Mouse (Mus musculus): Measurements from ENCODE around the gene Tnfrsf26. TPM values are rescaled to one million over a fixed set of nuclear protein-coding genes. Genes with fewer than 3 reads are reported as not detected.

The Tnfrsf26 gene
- polyA plus RNA-seq, 1 experiment from 2014 or later, result 0.16 TPM

- 49% methylated on average over 2 of the region's 2 CpGs for WGBS (ENCODE audit: insufficient replicate concordance)
- ATAC-seq (replicated peaks; ENCODE audit: insufficient number of reproducible peaks, low FRiP score, low TSS enrichment), result no peak
- no peaks in the 10 kb centered on the region for H3K4me1 ChIP-seq (ENCODE audit: control insufficient read depth, insufficient read depth, low read length)
- no peaks in the 10 kb centered on the region for H3K36me3 ChIP-seq (ENCODE audit: control insufficient read depth, insufficient read depth, low read length)
- H3K9ac ChIP-seq (ENCODE audit: low read depth, low read length), result no peak overlapping the region
- H3K27ac ChIP-seq (ENCODE audit: low read depth, low read length), result no peak overlapping the region
- no peaks in the 10 kb centered on the region for H3K27me3 ChIP-seq (ENCODE audit: control insufficient read depth, insufficient read depth, low read length)
- no peak overlapping the region for H3K4me3 ChIP-seq (ENCODE audit: low read depth, low read length)
- no peak overlapping the region for H3K4me2 ChIP-seq
- no peaks in the 10 kb centered on the region for H3K9me3 ChIP-seq (replicated peaks; ENCODE audit: control insufficient read depth, low read length)
Measured at GRCm38 (mm10) chr7:143631503-143631902, 3.0 kb upstream of the Tnfrsf26 start.

DNA sequence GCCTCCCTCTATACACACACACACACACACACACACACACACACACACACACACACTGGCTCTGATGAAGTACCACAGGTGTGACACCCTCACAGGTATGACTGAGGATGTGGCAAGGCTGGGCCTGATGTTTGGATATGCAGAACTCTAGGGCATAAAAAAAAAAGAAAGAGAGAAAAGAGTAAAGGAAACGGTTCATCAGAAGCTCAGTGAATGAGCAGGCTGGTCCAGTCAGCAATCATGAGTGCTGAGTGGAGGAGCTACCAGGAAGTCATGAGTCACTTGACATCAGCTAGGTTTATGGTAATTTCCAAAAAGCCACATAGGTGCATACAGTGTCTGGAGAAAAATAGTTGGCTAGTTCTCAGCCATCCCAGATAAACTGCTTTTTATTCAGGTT lies 979 bp upstream of the Tnfrsf26 start:
- H3K4me1 ChIP-seq (ENCODE audit: control insufficient read depth, insufficient read depth, low read length), result no peaks in the 10 kb centered on the region
- H3K27ac ChIP-seq (ENCODE audit: low read depth, low read length), result no peak overlapping the region
- 50% methylated on average over 1 of the region's 1 CpGs for WGBS (ENCODE audit: insufficient replicate concordance)
- H3K9ac ChIP-seq (ENCODE audit: low read depth, low read length), result no peak overlapping the region
- ATAC-seq (replicated peaks; ENCODE audit: insufficient number of reproducible peaks, low FRiP score, low TSS enrichment), result no peak
- no peak overlapping the region for H3K4me3 ChIP-seq (ENCODE audit: low read depth, low read length)
- no peaks in the 10 kb centered on the region for H3K27me3 ChIP-seq (ENCODE audit: control insufficient read depth, insufficient read depth, low read length)
- H3K36me3 ChIP-seq (ENCODE audit: control insufficient read depth, insufficient read depth, low read length), result no peaks in the 10 kb centered on the region
- no peaks in the 10 kb centered on the region for H3K9me3 ChIP-seq (replicated peaks; ENCODE audit: control insufficient read depth, low read length)
- H3K4me2 ChIP-seq, result no peak overlapping the region

DNA sequence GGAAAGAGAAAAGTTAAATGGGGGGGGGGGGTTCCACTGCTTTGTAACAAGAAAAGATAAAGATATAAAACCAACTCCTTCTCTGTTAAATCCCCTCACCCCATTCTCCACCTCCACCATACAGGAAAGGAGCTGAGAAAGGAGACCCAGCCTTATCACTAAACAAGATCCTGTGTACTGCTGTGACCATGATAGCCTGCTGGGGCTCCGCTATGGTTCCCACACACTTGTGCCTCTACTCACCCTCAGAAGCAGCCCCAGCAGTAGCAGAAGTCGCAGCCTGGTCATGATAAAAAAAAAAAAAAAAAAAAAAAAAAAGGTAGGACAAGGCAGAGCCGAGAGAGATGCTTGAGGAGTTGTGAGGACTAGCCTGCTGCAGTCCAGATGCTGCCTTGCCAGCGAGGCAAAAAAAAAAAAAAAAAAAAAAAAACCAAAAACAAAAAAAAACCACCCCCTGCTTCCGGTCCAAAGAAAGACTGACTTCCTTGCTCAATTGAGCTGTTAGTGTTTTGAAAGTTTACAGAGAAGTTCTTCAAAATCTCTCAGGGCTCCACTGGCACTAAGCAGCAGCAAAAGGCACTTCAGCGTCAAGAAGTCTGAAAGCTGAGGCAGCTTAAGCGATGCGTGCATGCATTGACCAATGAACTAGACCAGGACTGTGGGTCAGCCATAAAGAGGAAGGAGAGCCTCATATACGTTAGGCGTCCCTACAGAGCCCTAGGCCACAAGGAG lies 801 bp downstream of the Tnfrsf26 start:
- Histone ChIP-seq H3K4me3 (ENCODE audit: low read depth, low read length) (no peak overlapping the region), H3K9me3 (replicated peaks; ENCODE audit: control insufficient read depth, low read length) (no peaks in the 10 kb centered on the region), H3K9ac (ENCODE audit: low read depth, low read length) (no peak overlapping the region), H3K4me2 (no peak overlapping the region), H3K4me1 (ENCODE audit: control insufficient read depth, insufficient read depth, low read length) (no peaks in the 10 kb centered on the region), H3K36me3 (ENCODE audit: control insufficient read depth, insufficient read depth, low read length) (no peaks in the 10 kb centered on the region), H3K27me3 (ENCODE audit: control insufficient read depth, insufficient read depth, low read length) (no peaks in the 10 kb centered on the region), H3K27ac (ENCODE audit: low read depth, low read length) (no peak overlapping the region)
- WGBS (ENCODE audit: insufficient replicate concordance), result 42% methylated on average over 10 of the region's 10 CpGs
- ATAC-seq (replicated peaks; ENCODE audit: insufficient number of reproducible peaks, low FRiP score, low TSS enrichment), result no peak

DNA sequence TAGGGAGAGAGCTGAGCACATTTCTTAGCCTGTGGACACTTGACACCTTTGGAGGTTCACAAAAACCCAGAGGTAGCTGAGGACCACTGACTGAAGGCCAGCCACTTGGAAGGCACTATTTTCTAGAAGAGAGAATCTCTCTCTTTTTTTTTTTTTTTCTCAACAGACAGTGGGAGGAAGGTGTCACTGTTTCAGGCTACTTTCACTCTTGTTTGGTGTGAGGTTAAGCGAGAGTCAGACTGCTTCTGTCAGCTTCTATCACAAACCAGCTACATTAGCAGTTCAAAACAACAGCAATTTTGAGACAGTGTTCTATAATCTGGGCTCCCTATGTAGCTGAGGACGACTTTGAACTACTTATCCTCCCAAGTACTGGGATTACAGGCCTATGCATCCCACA lies 2.3 kb downstream of the Tnfrsf26 start:
- Histone ChIP-seq H3K27me3 (ENCODE audit: control insufficient read depth, insufficient read depth, low read length) (no peaks in the 10 kb centered on the region), H3K9me3 (replicated peaks; ENCODE audit: control insufficient read depth, low read length) (no peaks in the 10 kb centered on the region), H3K4me1 (ENCODE audit: control insufficient read depth, insufficient read depth, low read length) (no peaks in the 10 kb centered on the region), H3K36me3 (ENCODE audit: control insufficient read depth, insufficient read depth, low read length) (no peaks in the 10 kb centered on the region), H3K4me2 (no peak overlapping the region), H3K4me3 (ENCODE audit: low read depth, low read length) (no peak overlapping the region), H3K9ac (ENCODE audit: low read depth, low read length) (no peak overlapping the region), H3K27ac (ENCODE audit: low read depth, low read length) (no peak overlapping the region)
- 58% methylated on average over 2 of the region's 2 CpGs for WGBS (ENCODE audit: insufficient replicate concordance)
- no peak for ATAC-seq (replicated peaks; ENCODE audit: insufficient number of reproducible peaks, low FRiP score, low TSS enrichment)

DNA sequence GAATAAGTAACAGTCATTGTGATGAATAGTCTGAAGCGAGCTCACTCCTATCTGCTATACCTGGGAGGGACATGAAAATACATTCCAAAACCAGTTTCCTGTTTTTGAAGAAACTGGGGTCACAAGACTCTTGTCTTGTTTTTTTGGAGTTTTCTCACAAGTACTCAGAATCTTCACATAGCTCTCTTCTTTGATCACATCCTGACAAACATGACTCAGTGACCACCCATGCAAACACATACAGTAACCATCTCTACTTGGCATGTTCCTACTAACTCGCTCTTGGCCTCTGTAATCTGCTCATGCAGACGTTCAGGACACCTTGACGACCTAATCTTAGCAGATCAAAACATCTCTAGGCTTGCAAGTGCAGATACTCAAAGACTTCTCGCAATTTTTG lies 3.4 kb downstream of the Tnfrsf26 start:
- Histone ChIP-seq H3K27me3 (ENCODE audit: control insufficient read depth, insufficient read depth, low read length) (no peaks in the 10 kb centered on the region), H3K4me2 (no peak overlapping the region), H3K9me3 (replicated peaks; ENCODE audit: control insufficient read depth, low read length) (no peaks in the 10 kb centered on the region), H3K27ac (ENCODE audit: low read depth, low read length) (no peak overlapping the region), H3K4me1 (ENCODE audit: control insufficient read depth, insufficient read depth, low read length) (no peaks in the 10 kb centered on the region), H3K9ac (ENCODE audit: low read depth, low read length) (no peak overlapping the region), H3K4me3 (ENCODE audit: low read depth, low read length) (no peak overlapping the region), H3K36me3 (ENCODE audit: control insufficient read depth, insufficient read depth, low read length) (no peaks in the 10 kb centered on the region)
- ATAC-seq (replicated peaks; ENCODE audit: insufficient number of reproducible peaks, low FRiP score, low TSS enrichment), result no peak
- 50% methylated on average over 5 of the region's 5 CpGs for WGBS (ENCODE audit: insufficient replicate concordance)

GRCm38 (mm10) chr7:143624561-143624960 lies 4.0 kb downstream of the Tnfrsf26 start:
- ATAC-seq (replicated peaks; ENCODE audit: insufficient number of reproducible peaks, low FRiP score, low TSS enrichment), result no peak
- Histone ChIP-seq H3K27me3 (ENCODE audit: control insufficient read depth, insufficient read depth, low read length) (no peaks in the 10 kb centered on the region), H3K27ac (ENCODE audit: low read depth, low read length) (no peak overlapping the region), H3K9ac (ENCODE audit: low read depth, low read length) (no peak overlapping the region), H3K4me3 (ENCODE audit: low read depth, low read length) (no peak overlapping the region), H3K9me3 (replicated peaks; ENCODE audit: control insufficient read depth, low read length) (no peaks in the 10 kb centered on the region), H3K36me3 (ENCODE audit: control insufficient read depth, insufficient read depth, low read length) (no peaks in the 10 kb centered on the region), H3K4me1 (ENCODE audit: control insufficient read depth, insufficient read depth, low read length) (no peaks in the 10 kb centered on the region), H3K4me2 (no peak overlapping the region)
- WGBS (ENCODE audit: insufficient replicate concordance), result 67% methylated on average over 3 of the region's 3 CpGs

GRCm38 (mm10) chr7:143620951-143621350 lies 7.6 kb downstream of the Tnfrsf26 start:
- H3K27me3 ChIP-seq (ENCODE audit: control insufficient read depth, insufficient read depth, low read length), result no peaks in the 10 kb centered on the region
- no peak for ATAC-seq (replicated peaks; ENCODE audit: insufficient number of reproducible peaks, low FRiP score, low TSS enrichment)
- no peak overlapping the region for H3K27ac ChIP-seq (ENCODE audit: low read depth, low read length)
- H3K4me1 ChIP-seq (ENCODE audit: control insufficient read depth, insufficient read depth, low read length), result no peaks in the 10 kb centered on the region
- no peak overlapping the region for H3K9ac ChIP-seq (ENCODE audit: low read depth, low read length)
- no peaks in the 10 kb centered on the region for H3K36me3 ChIP-seq (ENCODE audit: control insufficient read depth, insufficient read depth, low read length)
- no peak overlapping the region for H3K4me2 ChIP-seq
- H3K9me3 ChIP-seq (replicated peaks; ENCODE audit: control insufficient read depth, low read length), result no peaks in the 10 kb centered on the region
- H3K4me3 ChIP-seq (ENCODE audit: low read depth, low read length), result no peak overlapping the region
- WGBS (ENCODE audit: insufficient replicate concordance), result 42% methylated on average over 1 of the region's 1 CpGs

GRCm38 (mm10) chr7:143614404-143615135 lies 14.0 kb downstream of the Tnfrsf26 start:
- Histone ChIP-seq H3K9ac (ENCODE audit: low read depth, low read length) (no peak overlapping the region), H3K4me1 (ENCODE audit: control insufficient read depth, insufficient read depth, low read length) (no peaks in the 10 kb centered on the region), H3K4me3 (ENCODE audit: low read depth, low read length) (no peak overlapping the region), H3K9me3 (replicated peaks; ENCODE audit: control insufficient read depth, low read length) (no peaks in the 10 kb centered on the region), H3K27me3 (ENCODE audit: control insufficient read depth, insufficient read depth, low read length) (no peaks in the 10 kb centered on the region), H3K27ac (ENCODE audit: low read depth, low read length) (0 out of 2 replicates have a peak overlapping the region, but pooled peaks have one; percentile 10), H3K4me2 (no peak overlapping the region), H3K36me3 (ENCODE audit: control insufficient read depth, insufficient read depth, low read length) (no peaks in the 10 kb centered on the region)
- ATAC-seq (replicated peaks; ENCODE audit: insufficient number of reproducible peaks, low FRiP score, low TSS enrichment), result no peak
- 58% methylated on average over 9 of the region's 9 CpGs for WGBS (ENCODE audit: insufficient replicate concordance)

GRCm38 (mm10) chr7:143612215-143612614 lies 16.3 kb downstream of the Tnfrsf26 start:
- no peaks in the 10 kb centered on the region for H3K9me3 ChIP-seq (replicated peaks; ENCODE audit: control insufficient read depth, low read length)
- ATAC-seq (replicated peaks; ENCODE audit: insufficient number of reproducible peaks, low FRiP score, low TSS enrichment), result no peak
- H3K4me1 ChIP-seq (ENCODE audit: control insufficient read depth, insufficient read depth, low read length), result no peaks in the 10 kb centered on the region
- no peak overlapping the region for H3K4me3 ChIP-seq (ENCODE audit: low read depth, low read length)
- H3K27ac ChIP-seq (ENCODE audit: low read depth, low read length), result no peak overlapping the region
- no peaks in the 10 kb centered on the region for H3K27me3 ChIP-seq (ENCODE audit: control insufficient read depth, insufficient read depth, low read length)
- no peak overlapping the region for H3K9ac ChIP-seq (ENCODE audit: low read depth, low read length)
- H3K36me3 ChIP-seq (ENCODE audit: control insufficient read depth, insufficient read depth, low read length), result no peaks in the 10 kb centered on the region
- 50% methylated on average over 3 of the region's 3 CpGs for WGBS (ENCODE audit: insufficient replicate concordance)
- H3K4me2 ChIP-seq, result no peak overlapping the region

Data from heart, embryonic 11.5 days (tissue).